Mouse (Mus musculus) ES-E14 (cell line): ENCODE measurements at regions not wholly inside any gene's neighbourhood (a gene's known extent, or its start where the extent isn't known, plus 50 kb on each side); places are given as distances from the start of the nearest gene placed in this dataset.

Experiments
- CHD2 ChIP-seq: IDR thresholded peaks from 2 replicates; pipeline ENCODE4 v1.6.1; 2014; ENCODE audit warnings: mild to moderate bottlenecking, low read depth, low read length, inconsistent platforms
- ZC3H11A ChIP-seq: IDR thresholded peaks from 2 replicates; pipeline ENCODE4 v1.6.1; 2012; ENCODE audit warnings: low read depth, mild to moderate bottlenecking, inconsistent platforms, low read length, borderline replicate concordance
- ZNF384 ChIP-seq: IDR thresholded peaks from 2 replicates; pipeline ENCODE4 v1.6.1; 2012; ENCODE audit warnings: low read depth, low read length, inconsistent platforms

DNA sequence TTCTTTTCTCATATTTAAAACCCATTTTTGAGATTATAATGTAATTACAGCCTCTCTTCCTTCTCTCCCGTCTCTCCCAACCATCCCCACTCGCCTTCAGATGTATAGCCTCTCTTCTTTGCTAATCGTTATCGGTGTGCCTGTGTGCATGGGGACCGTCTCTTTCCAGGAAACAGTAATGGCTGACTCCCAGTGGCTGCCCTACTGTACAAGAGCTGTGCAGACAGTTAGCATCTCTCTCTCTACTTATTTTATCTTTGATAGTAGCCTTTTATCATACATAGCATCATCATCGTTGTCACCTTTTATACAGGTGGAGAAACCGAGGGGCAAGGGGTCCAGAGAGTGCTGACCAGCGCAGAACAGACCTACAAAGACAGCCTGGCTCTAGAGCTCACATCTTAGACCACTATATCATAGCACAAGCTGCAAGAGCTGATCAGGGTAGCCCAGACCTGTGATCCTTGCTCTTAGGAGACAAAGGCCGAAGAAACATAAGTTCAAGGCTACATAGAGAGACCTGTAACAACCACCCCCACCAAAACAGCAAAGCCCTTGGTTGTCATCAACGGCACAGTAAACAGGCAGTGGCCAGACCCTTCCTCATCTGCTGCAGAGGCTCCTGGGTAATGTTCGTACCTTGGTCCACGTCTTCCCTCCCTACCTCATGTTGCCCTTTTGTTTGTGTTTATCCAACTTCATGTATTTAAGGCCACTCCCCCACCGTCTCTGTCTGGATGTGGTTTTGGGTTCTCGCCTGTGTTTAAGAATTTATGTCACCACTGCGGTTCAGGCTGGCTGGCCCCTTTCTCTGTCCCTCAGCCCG lies 103.1 kb upstream of the Cpm start:
- TF ChIP-seq ZNF384 (no peak), ZC3H11A (no peak), CHD2 (no peak)
